Mouse (Mus musculus) kidney, postnatal 25 days (tissue): Measurements from ENCODE around the gene Gm10320.

Experiments
- DNase-seq, 2 experiments: peaks; one replicate each; pipeline ENCODE4 v3.0.0; 2021; ENCODE audit warnings: mixed read lengths in 2 of 2

Gene Gm10320

GRCm38 (mm10) chr13:98502813-98503341 lies 11.1 kb upstream of the Gm10320 start:
- DNase-seq = no peak

GRCm38 (mm10) chr13:98502236-98502812 lies 10.5 kb upstream of the Gm10320 start:
- no peak for DNase-seq

- DNase-seq = no peak
Observed at GRCm38 (mm10) chr13:98501321-98501720, 9.5 kb upstream of the Gm10320 start.

GRCm38 (mm10) chr13:98500471-98501125 lies 8.8 kb upstream of the Gm10320 start:
- no peak for DNase-seq

- no peak for DNase-seq
Observed at GRCm38 (mm10) chr13:98498561-98498960, 6.8 kb upstream of the Gm10320 start.

- DNase-seq = peak in 1 of 2 experiments; percentile 33
Observed at GRCm38 (mm10) chr13:98498080-98498479, 6.3 kb upstream of the Gm10320 start.

- DNase-seq = peak; percentile 66 to 76
Observed at GRCm38 (mm10) chr13:98496917-98497870, 5.4 kb upstream of the Gm10320 start.

GRCm38 (mm10) chr13:98494492-98495064 lies 2.8 kb upstream of the Gm10320 start:
- DNase-seq = no peak

- DNase-seq = no peak
Observed at GRCm38 (mm10) chr13:98492569-98493255, 911 bp upstream of the Gm10320 start.

- no peak for DNase-seq
Observed at GRCm38 (mm10) chr13:98486726-98487125, 5.1 kb downstream of the Gm10320 start.

GRCm38 (mm10) chr13:98486161-98486560 lies 5.6 kb downstream of the Gm10320 start:
- DNase-seq = no peak

- no peak for DNase-seq
Observed at GRCm38 (mm10) chr13:98485440-98485839, 6.4 kb downstream of the Gm10320 start.

- DNase-seq = no peak
Observed at GRCm38 (mm10) chr13:98477991-98478390, 13.8 kb downstream of the Gm10320 start.

- no peak for DNase-seq
Observed at GRCm38 (mm10) chr13:98476839-98477495, 14.8 kb downstream of the Gm10320 start.

GRCm38 (mm10) chr13:98476175-98476838 lies 15.5 kb downstream of the Gm10320 start:
- DNase-seq = no peak

- DNase-seq = no peak
Observed at GRCm38 (mm10) chr13:98475681-98476080, 16.1 kb downstream of the Gm10320 start.

- no peak for DNase-seq
Observed at GRCm38 (mm10) chr13:98473034-98473433, 18.8 kb downstream of the Gm10320 start.

GRCm38 (mm10) chr13:98471756-98472155 lies 20.0 kb downstream of the Gm10320 start:
- DNase-seq = no peak

- DNase-seq = no peak
Observed at GRCm38 (mm10) chr13:98470321-98470720, 21.5 kb downstream of the Gm10320 start.

GRCm38 (mm10) chr13:98469916-98470315 lies 21.9 kb downstream of the Gm10320 start:
- DNase-seq = no peak

- no peak for DNase-seq
Observed at GRCm38 (mm10) chr13:98461467-98461866, 30.3 kb downstream of the Gm10320 start.
